Mouse (Mus musculus): ENCODE measurements around the gene Bcorl1. TPM values are rescaled to one million over a fixed set of nuclear protein-coding genes. Genes with fewer than 3 reads are reported as not detected.

The Bcorl1 gene
- polyA plus RNA-seq, 1 experiment from 2014 or later, result 7.7 TPM

DNA sequence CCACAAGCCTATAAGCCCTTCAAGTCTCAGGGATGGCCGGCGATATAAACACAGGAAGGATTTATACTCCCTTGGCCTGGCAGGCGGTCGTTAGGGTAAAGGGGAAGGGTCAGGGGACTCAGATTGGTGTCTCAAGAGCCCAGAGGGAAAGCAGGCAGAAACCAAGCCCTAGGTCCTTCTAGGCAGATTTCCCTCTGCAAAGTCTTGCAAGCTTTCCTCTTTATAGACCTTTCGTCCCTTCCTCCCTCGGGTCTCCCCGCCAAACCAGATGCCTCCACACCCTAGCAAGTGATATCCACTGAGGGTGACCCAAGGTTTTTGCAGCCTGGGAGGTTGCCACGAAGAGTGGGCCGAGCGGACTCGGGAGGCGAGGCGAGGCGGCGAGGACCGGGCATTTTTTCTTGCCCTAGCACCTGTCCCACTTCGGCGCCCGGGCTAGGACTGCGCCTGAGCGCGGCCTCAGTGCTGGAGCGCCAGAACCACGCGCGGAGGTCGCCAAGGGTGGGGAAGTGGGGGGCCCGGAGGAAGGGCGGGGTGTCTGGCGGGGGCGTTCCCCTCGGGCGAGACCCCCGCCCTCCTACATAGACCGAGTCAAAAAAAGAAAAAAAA is 613 bp upstream of the Bcorl1 start:
- no peaks in the 10 kb centered on the region for H3K9me3 ChIP-seq (ENCODE audit: control insufficient read depth, low read length)
- H3K27me3 ChIP-seq (replicated peaks; ENCODE audit: control insufficient read depth, insufficient read depth, low read length), result no peaks in the 10 kb centered on the region
- peak overlapping the region; percentile 54 for H3K4me2 ChIP-seq (ENCODE audit: low read length)
- no peak overlapping the region for H3K27ac ChIP-seq (ENCODE audit: low read depth)
- peak overlapping the region; percentile 49 for H3K4me3 ChIP-seq (ENCODE audit: low read depth, low read length)
- peak overlapping the region; percentile 58 for H3K9ac ChIP-seq (ENCODE audit: low read length)
- H3K4me1 ChIP-seq (replicated peaks; ENCODE audit: control insufficient read depth, insufficient read depth, low read length), result no peaks in the 10 kb centered on the region
- H3K36me3 ChIP-seq (ENCODE audit: control insufficient read depth, insufficient read depth, low read length), result no peaks in the 10 kb centered on the region
- DNase-seq (ENCODE audit: low spot score), result peak; percentile 59
- WGBS, result 14% methylated on average over 35 of the region's 35 CpGs
- ATAC-seq (replicated peaks; ENCODE audit: low FRiP score, low TSS enrichment, low read depth), result 0 out of 2 replicates have a peak, but pooled peaks have one; percentile 11

DNA sequence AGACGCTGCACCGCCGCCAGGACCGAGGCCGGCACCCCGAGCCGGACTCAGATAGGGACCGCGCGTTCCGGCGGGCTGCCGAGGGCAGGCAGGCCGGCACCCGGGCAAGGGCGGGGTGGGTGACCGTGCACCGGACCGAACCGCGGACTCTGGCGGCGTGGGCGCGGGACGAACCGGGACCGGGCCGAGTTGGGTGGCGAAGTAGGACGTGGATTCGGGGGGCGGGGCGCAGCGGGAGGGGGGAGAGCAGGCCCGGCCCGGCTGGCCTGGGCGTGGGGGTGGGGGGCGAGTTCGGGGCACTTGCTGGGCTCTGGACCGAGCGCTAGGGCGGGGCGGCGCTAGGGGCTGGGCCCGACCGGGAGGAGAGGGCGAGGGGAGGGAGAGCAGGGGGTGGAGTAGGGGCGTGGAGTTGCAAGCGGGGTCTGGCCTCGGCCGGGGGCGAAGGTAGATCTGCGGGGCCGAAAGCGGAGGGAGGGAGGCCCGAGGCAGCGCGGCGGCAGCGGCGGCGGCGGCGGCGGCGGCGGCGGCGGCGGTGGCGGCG is 533 bp downstream of the Bcorl1 start:
- ATAC-seq (replicated peaks; ENCODE audit: low FRiP score, low TSS enrichment, low read depth) (peak; percentile 64), DNase-seq (ENCODE audit: low spot score) (peak; percentile 73)
- Histone ChIP-seq H3K4me2 (ENCODE audit: low read length) (peak overlapping the region; percentile 54), H3K4me3 (ENCODE audit: low read depth, low read length) (peak overlapping the region; percentile 49), H3K4me1 (replicated peaks; ENCODE audit: control insufficient read depth, insufficient read depth, low read length) (no peaks in the 10 kb centered on the region), H3K36me3 (ENCODE audit: control insufficient read depth, insufficient read depth, low read length) (no peaks in the 10 kb centered on the region), H3K9me3 (ENCODE audit: control insufficient read depth, low read length) (no peaks in the 10 kb centered on the region), H3K27me3 (replicated peaks; ENCODE audit: control insufficient read depth, insufficient read depth, low read length) (no peaks in the 10 kb centered on the region), H3K9ac (ENCODE audit: low read length) (peak overlapping the region; percentile 58), H3K27ac (ENCODE audit: low read depth) (peak overlapping the region; percentile 64; the same call in 1 of the 2 replicates)
- WGBS, result 10% methylated on average over 27 of the region's 73 CpGs

DNA sequence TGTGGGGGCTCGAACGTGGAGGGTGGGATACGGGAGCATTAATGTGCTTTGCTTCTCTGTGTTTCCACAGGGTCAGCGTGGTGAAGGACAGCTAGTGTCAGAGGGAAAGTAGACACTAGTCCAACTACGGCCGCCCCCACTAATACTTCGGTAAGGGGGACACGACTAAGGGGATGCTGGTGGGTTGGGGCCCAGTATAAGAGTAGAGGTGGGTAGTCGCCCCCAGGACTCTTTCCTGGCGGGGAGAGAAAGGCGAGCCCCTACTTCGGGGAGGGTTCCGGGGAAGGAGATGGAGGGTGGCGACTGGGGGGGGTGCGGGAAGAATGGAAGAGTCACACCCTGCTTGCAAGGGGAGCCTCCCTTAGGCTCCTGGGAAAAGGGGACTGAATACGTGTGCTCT is 1.6 kb downstream of the Bcorl1 start:
- ATAC-seq (replicated peaks; ENCODE audit: low FRiP score, low TSS enrichment, low read depth) (no peak; the same call in 1 of the 2 replicates), DNase-seq (ENCODE audit: low spot score) (peak; percentile 52)
- Histone ChIP-seq H3K4me1 (replicated peaks; ENCODE audit: control insufficient read depth, insufficient read depth, low read length) (no peaks in the 10 kb centered on the region), H3K27me3 (replicated peaks; ENCODE audit: control insufficient read depth, insufficient read depth, low read length) (no peaks in the 10 kb centered on the region), H3K4me2 (ENCODE audit: low read length) (peak overlapping the region; percentile 54), H3K9me3 (ENCODE audit: control insufficient read depth, low read length) (no peaks in the 10 kb centered on the region), H3K36me3 (ENCODE audit: control insufficient read depth, insufficient read depth, low read length) (no peaks in the 10 kb centered on the region), H3K27ac (ENCODE audit: low read depth) (no peak overlapping the region), H3K4me3 (ENCODE audit: low read depth, low read length) (peak overlapping the region; percentile 49), H3K9ac (ENCODE audit: low read length) (peak overlapping the region; percentile 58; the same call in 1 of the 2 replicates)
- WGBS, result 11% methylated on average over 15 of the region's 16 CpGs

DNA sequence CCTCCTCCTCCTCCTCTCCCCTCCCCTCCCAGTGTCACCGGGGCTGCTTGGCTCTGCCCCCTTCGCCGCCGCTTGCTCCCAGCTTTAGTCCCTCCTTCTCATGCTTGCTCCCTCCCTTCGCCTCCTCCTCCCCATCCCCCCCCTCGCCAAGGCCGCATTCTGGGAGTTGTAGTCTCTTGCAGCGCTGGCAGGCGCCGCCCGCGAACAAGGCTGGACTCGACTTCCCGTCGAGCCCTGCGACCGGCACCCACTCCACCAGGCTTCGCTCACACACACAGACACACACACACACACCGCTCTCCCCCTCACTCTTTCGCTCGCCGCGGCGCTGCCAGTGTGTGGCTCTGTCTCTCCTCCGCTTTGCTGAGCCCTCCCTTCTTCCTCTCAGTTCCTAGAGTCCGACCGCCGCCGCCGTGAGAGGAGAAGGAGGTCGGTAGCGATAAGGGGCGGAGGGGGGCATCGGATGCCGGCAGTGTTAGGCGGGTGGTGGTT is 2.3 kb downstream of the Bcorl1 start:
- H3K4me2 ChIP-seq (ENCODE audit: low read length), result peak overlapping the region; percentile 54

DNA sequence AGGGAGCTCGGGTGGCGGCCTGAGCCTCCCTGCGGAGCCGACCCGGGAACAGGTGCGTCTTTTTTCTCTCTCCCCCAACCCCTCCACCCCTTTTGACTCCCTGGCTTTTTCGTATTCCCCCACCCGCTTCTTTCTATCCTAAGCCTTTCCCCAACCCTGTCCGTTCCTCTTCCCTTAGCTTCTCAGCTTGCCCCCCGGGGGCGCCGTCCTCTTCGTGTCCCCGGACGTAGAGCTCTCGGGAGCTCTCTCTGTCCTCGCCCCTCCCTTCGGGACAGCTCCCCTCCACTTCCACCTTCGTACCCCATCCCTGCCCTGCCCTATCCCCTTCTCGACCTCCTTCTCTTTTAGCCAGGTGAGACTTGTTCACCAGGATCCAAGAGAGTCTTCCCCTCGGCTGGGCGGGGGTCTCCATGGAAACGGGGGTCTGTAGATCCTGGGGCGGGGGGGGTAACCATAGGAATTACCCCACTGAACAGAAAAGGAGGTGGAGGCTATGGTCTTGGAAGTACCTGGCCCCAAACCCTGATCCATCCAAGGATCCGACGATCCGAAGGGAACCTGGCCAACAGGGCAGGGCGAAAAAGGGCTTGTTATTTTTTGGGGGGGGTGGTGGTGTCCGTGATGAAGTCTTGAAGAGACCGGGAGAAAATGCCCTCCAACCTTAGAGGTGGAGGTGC is 2.9 kb downstream of the Bcorl1 start:
- H3K27ac ChIP-seq (ENCODE audit: low read depth), result 0 out of 2 replicates have a peak overlapping the region, but pooled peaks have one; percentile 38
- peak overlapping the region; percentile 49 for H3K4me3 ChIP-seq (ENCODE audit: low read depth, low read length)
- DNase-seq (ENCODE audit: low spot score) (peak; percentile 67), ATAC-seq (replicated peaks; ENCODE audit: low FRiP score, low TSS enrichment, low read depth) (0 out of 2 replicates have a peak, but pooled peaks have one; percentile 1)
- H3K4me2 ChIP-seq (ENCODE audit: low read length), result peak overlapping the region; percentile 53
- no peaks in the 10 kb centered on the region for H3K9me3 ChIP-seq (ENCODE audit: control insufficient read depth, low read length)
- H3K4me1 ChIP-seq (replicated peaks; ENCODE audit: control insufficient read depth, insufficient read depth, low read length), result no peaks in the 10 kb centered on the region
- H3K9ac ChIP-seq (ENCODE audit: low read length), result peak overlapping the region; percentile 48; the same call in 1 of the 2 replicates
- 10% methylated on average over 30 of the region's 30 CpGs for WGBS
- H3K27me3 ChIP-seq (replicated peaks; ENCODE audit: control insufficient read depth, insufficient read depth, low read length), result no peaks in the 10 kb centered on the region
- H3K36me3 ChIP-seq (ENCODE audit: control insufficient read depth, insufficient read depth, low read length), result no peaks in the 10 kb centered on the region

More for the DNA sequence above, 2.3 kb downstream of the Bcorl1 start:
- H3K4me1 ChIP-seq (replicated peaks; ENCODE audit: control insufficient read depth, insufficient read depth, low read length), result no peaks in the 10 kb centered on the region
- 5% methylated on average over 28 of the region's 36 CpGs for WGBS
- DNase-seq (ENCODE audit: low spot score), result peak; percentile 79
- peak overlapping the region; percentile 49 for H3K4me3 ChIP-seq (ENCODE audit: low read depth, low read length)
- H3K9ac ChIP-seq (ENCODE audit: low read length), result peak overlapping the region; percentile 48; the same call in 1 of the 2 replicates
- H3K36me3 ChIP-seq (ENCODE audit: control insufficient read depth, insufficient read depth, low read length), result no peaks in the 10 kb centered on the region
- H3K27ac ChIP-seq (ENCODE audit: low read depth), result 0 out of 2 replicates have a peak overlapping the region, but pooled peaks have one; percentile 38
- H3K9me3 ChIP-seq (ENCODE audit: control insufficient read depth, low read length), result no peaks in the 10 kb centered on the region
- ATAC-seq (replicated peaks; ENCODE audit: low FRiP score, low TSS enrichment, low read depth), result peak; percentile 87
- no peaks in the 10 kb centered on the region for H3K27me3 ChIP-seq (replicated peaks; ENCODE audit: control insufficient read depth, insufficient read depth, low read length)

DNA sequence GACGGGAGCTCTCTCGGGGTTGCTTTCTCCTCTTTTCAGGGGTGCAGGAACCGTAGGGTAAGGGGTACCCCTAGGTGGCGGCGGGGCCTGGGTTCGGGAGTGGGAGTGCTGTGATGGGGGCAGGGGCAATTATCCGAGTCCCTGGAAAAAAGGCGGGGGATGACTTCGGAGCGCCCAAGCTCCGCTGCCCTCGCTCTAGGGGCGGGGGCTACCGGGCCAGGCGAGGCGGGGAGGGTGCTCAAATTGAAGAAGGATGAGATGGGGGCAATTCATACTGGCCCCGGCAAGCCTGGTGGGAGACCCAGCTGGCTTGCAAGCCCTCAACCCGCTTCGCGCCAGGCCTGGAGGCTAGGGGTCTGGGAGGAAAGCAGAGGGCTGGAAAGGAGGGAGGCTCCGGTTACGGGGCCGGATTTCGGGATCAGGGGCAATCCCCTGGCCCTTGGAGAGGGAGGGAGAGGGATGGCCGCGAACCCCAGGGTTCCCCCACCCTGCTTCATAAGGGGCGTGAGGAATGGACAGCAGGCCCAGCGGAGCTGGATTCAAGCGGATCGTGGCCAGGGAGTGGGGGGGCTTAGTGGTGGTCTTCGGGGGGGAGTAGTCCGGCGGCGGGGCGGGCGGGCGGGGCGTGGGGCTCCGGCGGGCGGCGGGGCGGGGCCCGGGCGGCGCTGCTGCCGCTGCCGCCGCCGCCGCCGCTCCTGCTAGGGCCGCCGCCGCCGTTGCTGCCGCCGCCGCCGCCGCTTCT is 3.7 kb downstream of the Bcorl1 start:
- WGBS, result 18% methylated on average over 21 of the region's 61 CpGs
- peak overlapping the region; percentile 53 for H3K4me2 ChIP-seq (ENCODE audit: low read length)
- ATAC-seq (replicated peaks; ENCODE audit: low FRiP score, low TSS enrichment, low read depth) (no peak), DNase-seq (ENCODE audit: low spot score) (peak; percentile 61)
- H3K9me3 ChIP-seq (ENCODE audit: control insufficient read depth, low read length), result no peaks in the 10 kb centered on the region
- peak overlapping the region; percentile 48 for H3K9ac ChIP-seq (ENCODE audit: low read length)
- H3K4me1 ChIP-seq (replicated peaks; ENCODE audit: control insufficient read depth, insufficient read depth, low read length), result no peaks in the 10 kb centered on the region
- H3K4me3 ChIP-seq (ENCODE audit: low read depth, low read length), result peak overlapping the region; percentile 49
- H3K27me3 ChIP-seq (replicated peaks; ENCODE audit: control insufficient read depth, insufficient read depth, low read length), result no peaks in the 10 kb centered on the region
- no peak overlapping the region for H3K27ac ChIP-seq (ENCODE audit: low read depth)
- H3K36me3 ChIP-seq (ENCODE audit: control insufficient read depth, insufficient read depth, low read length), result no peaks in the 10 kb centered on the region

DNA sequence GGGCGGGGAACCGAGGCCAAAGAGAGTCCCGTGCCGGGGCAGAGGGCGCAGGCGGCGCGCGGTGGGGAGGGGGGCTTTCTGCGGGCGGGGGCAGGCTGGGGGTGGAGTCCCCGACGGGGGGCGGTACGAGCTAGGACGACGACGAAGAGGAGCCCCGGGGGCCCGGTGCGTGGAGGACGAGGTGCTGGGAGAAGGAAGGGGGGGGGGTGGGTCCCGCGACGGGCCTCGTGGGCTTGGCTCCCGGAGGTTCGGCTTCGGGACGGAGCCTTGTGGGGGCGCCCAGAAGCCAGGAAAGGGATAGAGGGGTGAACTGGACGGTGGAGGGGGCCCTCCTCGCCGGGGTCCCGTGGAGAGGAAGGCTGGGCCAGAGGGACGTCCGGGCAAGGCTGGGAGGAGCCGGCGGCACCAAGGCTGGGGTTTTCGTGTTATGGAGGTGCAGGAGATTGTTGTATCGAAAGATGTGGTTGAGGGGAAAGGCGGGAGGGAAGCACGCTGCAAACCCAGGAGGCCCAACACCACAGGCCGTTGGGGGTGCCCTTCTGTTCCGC is 4.3 kb downstream of the Bcorl1 start:
- Histone ChIP-seq H3K27me3 (replicated peaks; ENCODE audit: control insufficient read depth, insufficient read depth, low read length) (no peaks in the 10 kb centered on the region), H3K9me3 (ENCODE audit: control insufficient read depth, low read length) (no peaks in the 10 kb centered on the region), H3K4me1 (replicated peaks; ENCODE audit: control insufficient read depth, insufficient read depth, low read length) (no peaks in the 10 kb centered on the region), H3K36me3 (ENCODE audit: control insufficient read depth, insufficient read depth, low read length) (no peaks in the 10 kb centered on the region), H3K4me2 (ENCODE audit: low read length) (peak overlapping the region; percentile 53), H3K27ac (ENCODE audit: low read depth) (no peak overlapping the region), H3K9ac (ENCODE audit: low read length) (peak overlapping the region; percentile 48), H3K4me3 (ENCODE audit: low read depth, low read length) (peak overlapping the region; percentile 49)
- ATAC-seq (replicated peaks; ENCODE audit: low FRiP score, low TSS enrichment, low read depth) (no peak), DNase-seq (ENCODE audit: low spot score) (peak; percentile 64)
- WGBS, result 9% methylated on average over 33 of the region's 45 CpGs

DNA sequence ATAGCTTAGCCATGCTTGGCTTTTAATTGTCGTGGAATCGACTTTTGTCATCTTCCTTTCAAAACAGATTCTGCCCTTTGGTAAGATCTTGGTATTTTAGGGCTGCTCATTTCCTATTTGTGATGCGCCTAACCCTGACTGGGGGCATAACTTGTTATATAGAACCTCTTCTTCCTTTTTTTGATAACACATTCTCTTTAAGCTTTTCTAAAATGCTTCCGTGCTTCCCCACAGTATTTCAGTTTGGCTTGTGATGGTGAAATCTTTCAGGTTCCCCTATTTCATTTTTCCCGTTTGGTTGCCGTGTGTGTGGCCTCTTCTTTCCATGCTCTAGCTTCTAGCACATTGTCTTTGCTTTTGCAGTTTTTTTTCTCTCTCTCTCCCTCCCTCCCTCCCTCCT is 14.2 kb downstream of the Bcorl1 start:
- DNase-seq (ENCODE audit: low spot score) (no peak), ATAC-seq (replicated peaks; ENCODE audit: low FRiP score, low TSS enrichment, low read depth) (no peak)
- Histone ChIP-seq H3K4me3 (ENCODE audit: low read depth, low read length) (no peak overlapping the region), H3K27ac (ENCODE audit: low read depth) (no peak overlapping the region), H3K36me3 (ENCODE audit: control insufficient read depth, insufficient read depth, low read length) (no peaks in the 10 kb centered on the region), H3K9me3 (ENCODE audit: control insufficient read depth, low read length) (no peaks in the 10 kb centered on the region), H3K4me2 (ENCODE audit: low read length) (no peak overlapping the region), H3K9ac (ENCODE audit: low read length) (no peak overlapping the region), H3K4me1 (replicated peaks; ENCODE audit: control insufficient read depth, insufficient read depth, low read length) (no peaks in the 10 kb centered on the region), H3K27me3 (replicated peaks; ENCODE audit: control insufficient read depth, insufficient read depth, low read length) (no peaks in the 10 kb centered on the region)
- WGBS, result 88% methylated on average over 6 of the region's 6 CpGs

All from intestine, embryonic 14.5 days (tissue).